Mouse (Mus musculus) kidney, embryonic 14.5 days (tissue): ENCODE measurements around the gene Jag2. TPM values are rescaled to one million over a fixed set of nuclear protein-coding genes. Genes with fewer than 3 reads are reported as not detected.

Source experiments
- ATAC-seq: fragments of 200-750 bp; cut with Nextera tagmentation; 2 replicates; pipeline ENCODE4 v1.8.0; 2017; ENCODE audit warnings: moderate number of reproducible peaks, mild to moderate bottlenecking, moderate TSS enrichment, moderate library complexity; ENCODE audit not compliant: low FRiP score, low TSS enrichment
- H3K27ac ChIP-seq: fragments of 300-500 bp; sonication (generic); 2 replicates; pipeline ENCODE4 v1.5.1; 2014; ENCODE audit warnings: low read depth, mild to moderate bottlenecking, low read length, moderate library complexity, mixed read lengths
- H3K27me3 ChIP-seq: fragments of 300-500 bp; sonication (generic); 2 replicates; pipeline ENCODE4 v1.6.1; 2014; ENCODE audit warnings: mild to moderate bottlenecking, low read length; ENCODE audit not compliant: control insufficient read depth, insufficient read depth
- H3K36me3 ChIP-seq: fragments of 300-500 bp; sonication (generic); 2 replicates; pipeline ENCODE4 v1.6.1; 2014; ENCODE audit warnings: low read length, mixed read lengths; ENCODE audit not compliant: control insufficient read depth, insufficient read depth
- H3K4me1 ChIP-seq: fragments of 300-500 bp; sonication (generic); 2 replicates; pipeline ENCODE4 v1.6.1; 2014; ENCODE audit warnings: low read length, mixed read lengths; ENCODE audit not compliant: control insufficient read depth, insufficient read depth
- H3K4me2 ChIP-seq: fragments of 300-500 bp; sonication (generic); replicated peaks from 2 replicates; pipeline ENCODE4 v1.6.1; 2014; ENCODE audit warnings: low read depth, mild to moderate bottlenecking, low read length
- H3K4me3 ChIP-seq: fragments of 300-500 bp; sonication (generic); 2 replicates; pipeline ENCODE4 v1.5.1; 2014; ENCODE audit warnings: mild to moderate bottlenecking, low read length
- H3K9ac ChIP-seq: fragments of 300-500 bp; sonication (generic); 2 replicates; pipeline ENCODE4 v1.6.1; 2014; ENCODE audit warnings: low read depth, mild to moderate bottlenecking, low read length, moderate library complexity
- H3K9me3 ChIP-seq: fragments of 300-500 bp; sonication (generic); 2 replicates; pipeline ENCODE4 v1.6.1; 2016; ENCODE audit warnings: low read length; ENCODE audit not compliant: control insufficient read depth
- WGBS: fragments of 180-500 bp; shearing (Covaris S2); extraction: QIAGEN DNeasy Blood & Tissue Kit; methylation state at CpG from one replicate; pipeline ENCODE4 v1.1.7; 2014; 5-methylcytosine and 5-hydroxymethylcytosine counted together
- polyA plus RNA-seq: library from polyadenylated mRNA; unstranded; fragments of >200 nt; fragmentation: Nextera tagmentation; extraction: Ambion mirVana; gene quantifications from 2 replicates; pipeline ENCODE4 v1.2.1, GENCODE M21; 2014

Gene Jag2
- polyA plus RNA-seq, 1 experiment from 2014 or later = 2.9 TPM

GRCm38 (mm10) chr12:112877607-112878020 lies 52.0 kb downstream of the Jag2 start:
- peaks cover 55% of the 10 kb centered on the region for H3K27me3 ChIP-seq
- H3K36me3 ChIP-seq = no peaks in the 10 kb centered on the region
- under 1% methylated on average over 37 of the region's 37 CpGs for WGBS
- H3K4me1 ChIP-seq = peaks cover 16% of the 10 kb centered on the region
- ATAC-seq = no peak
- H3K27ac ChIP-seq = no peak overlapping the region
- H3K9ac ChIP-seq = peak overlapping the region; percentile 48; the same call in 1 of the 2 replicates
- no peaks in the 10 kb centered on the region for H3K9me3 ChIP-seq
- peak overlapping the region; percentile 42 for H3K4me3 ChIP-seq
- peak overlapping the region; percentile 78 for H3K4me2 ChIP-seq

GRCm38 (mm10) chr12:112877073-112877576 lies 52.5 kb downstream of the Jag2 start:
- H3K4me3 ChIP-seq = peak overlapping the region; percentile 42
- no peaks in the 10 kb centered on the region for H3K36me3 ChIP-seq
- ATAC-seq = no peak
- peaks cover 16% of the 10 kb centered on the region for H3K4me1 ChIP-seq
- peak overlapping the region; percentile 78 for H3K4me2 ChIP-seq
- H3K9ac ChIP-seq = peak overlapping the region; percentile 48; the same call in 1 of the 2 replicates
- WGBS = 4% methylated on average over 17 of the region's 17 CpGs
- H3K27me3 ChIP-seq = peaks cover 55% of the 10 kb centered on the region
- H3K27ac ChIP-seq = no peak overlapping the region
- H3K9me3 ChIP-seq = no peaks in the 10 kb centered on the region

- peak; percentile 21; the same call in 1 of the 2 replicates for ATAC-seq
- 5% methylated on average over 28 of the region's 28 CpGs for WGBS
- H3K4me2 ChIP-seq = peak overlapping the region; percentile 78
- no peaks in the 10 kb centered on the region for H3K36me3 ChIP-seq
- H3K27ac ChIP-seq = no peak overlapping the region
- peak overlapping the region; percentile 13 for H3K4me3 ChIP-seq
- H3K4me1 ChIP-seq = peaks cover 16% of the 10 kb centered on the region
- H3K9ac ChIP-seq = peak overlapping the region; percentile 34; the same call in 1 of the 2 replicates
- H3K9me3 ChIP-seq = no peaks in the 10 kb centered on the region
- H3K27me3 ChIP-seq = peaks cover 55% of the 10 kb centered on the region
These were observed 53.1 kb downstream of the Jag2 start for GRCm38 (mm10) chr12:112876332-112877072.

GRCm38 (mm10) chr12:112875225-112876013 lies 54.2 kb downstream of the Jag2 start:
- peaks cover 59% of the 10 kb centered on the region for H3K27me3 ChIP-seq
- H3K4me1 ChIP-seq = peaks cover 17% of the 10 kb centered on the region
- H3K27ac ChIP-seq = no peak overlapping the region
- H3K4me3 ChIP-seq = no peak overlapping the region
- no peak overlapping the region for H3K4me2 ChIP-seq
- 25% methylated on average over 16 of the region's 16 CpGs for WGBS
- ATAC-seq = peak; percentile 68
- H3K9ac ChIP-seq = no peak overlapping the region
- H3K36me3 ChIP-seq = no peaks in the 10 kb centered on the region
- no peaks in the 10 kb centered on the region for H3K9me3 ChIP-seq

- H3K4me1 ChIP-seq = peaks cover 26% of the 10 kb centered on the region
- H3K9me3 ChIP-seq = no peaks in the 10 kb centered on the region
- WGBS = 12% methylated on average over 22 of the region's 22 CpGs
- peak overlapping the region; percentile 29 for H3K4me3 ChIP-seq
- no peak overlapping the region for H3K27ac ChIP-seq
- no peaks in the 10 kb centered on the region for H3K36me3 ChIP-seq
- peaks cover 59% of the 10 kb centered on the region for H3K27me3 ChIP-seq
- H3K9ac ChIP-seq = peak overlapping the region; percentile 47
- ATAC-seq = 0 out of 2 replicates have a peak, but pooled peaks have one; percentile 2
- H3K4me2 ChIP-seq = peak overlapping the region; percentile 52
These were observed 55.4 kb downstream of the Jag2 start for GRCm38 (mm10) chr12:112874199-112874598.

- ATAC-seq = 0 out of 2 replicates have a peak, but pooled peaks have one; percentile 10
- Histone ChIP-seq H3K36me3 (no peaks in the 10 kb centered on the region), H3K4me3 (peak overlapping the region; percentile 29), H3K4me1 (peaks cover 26% of the 10 kb centered on the region), H3K9ac (peak overlapping the region; percentile 47), H3K27ac (no peak overlapping the region), H3K4me2 (peak overlapping the region; percentile 52), H3K27me3 (peaks cover 55% of the 10 kb centered on the region), H3K9me3 (no peaks in the 10 kb centered on the region)
- WGBS = 19% methylated on average over 18 of the region's 18 CpGs
These were observed 56.0 kb downstream of the Jag2 start for GRCm38 (mm10) chr12:112873452-112874190.

- peaks cover 49% of the 10 kb centered on the region for H3K27me3 ChIP-seq
- H3K4me2 ChIP-seq = no peak overlapping the region
- H3K9ac ChIP-seq = no peak overlapping the region
- ATAC-seq = no peak
- peaks cover 26% of the 10 kb centered on the region for H3K4me1 ChIP-seq
- no peak overlapping the region for H3K4me3 ChIP-seq
- WGBS = 83% methylated on average over 10 of the region's 10 CpGs
- H3K27ac ChIP-seq = no peak overlapping the region
- no peaks in the 10 kb centered on the region for H3K36me3 ChIP-seq
- no peaks in the 10 kb centered on the region for H3K9me3 ChIP-seq
These were observed 56.6 kb downstream of the Jag2 start for GRCm38 (mm10) chr12:112872991-112873390.

- Histone ChIP-seq H3K4me3 (no peak overlapping the region), H3K4me2 (no peak overlapping the region), H3K27ac (no peak overlapping the region), H3K4me1 (peaks cover 19% of the 10 kb centered on the region), H3K9ac (no peak overlapping the region), H3K9me3 (no peaks in the 10 kb centered on the region), H3K27me3 (peaks cover 31% of the 10 kb centered on the region), H3K36me3 (no peaks in the 10 kb centered on the region)
- WGBS = 86% methylated on average over 2 of the region's 2 CpGs
- no peak for ATAC-seq
These were observed 58.3 kb downstream of the Jag2 start for GRCm38 (mm10) chr12:112871272-112871671.
